In the genomic region with DNA sequence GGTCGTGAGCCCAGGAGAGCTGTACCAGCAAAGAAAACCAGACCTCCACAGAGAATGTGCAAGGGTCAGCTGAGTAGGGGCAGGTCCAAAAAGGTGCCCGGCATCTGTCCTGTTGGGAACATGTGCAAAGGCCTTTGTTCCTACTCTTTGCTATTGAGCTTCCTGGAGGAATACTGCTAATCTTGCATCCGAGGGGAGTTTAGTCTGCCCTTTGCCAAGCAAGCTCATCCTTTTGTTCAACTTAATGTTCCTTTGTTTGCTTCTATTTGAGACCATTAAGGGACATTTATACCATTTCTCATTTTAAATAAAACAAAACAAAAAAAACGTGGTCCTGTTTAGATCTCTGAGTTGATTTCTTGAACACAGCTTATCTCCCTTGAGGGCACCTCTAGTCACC, we compare ENCODE assay signal across 28 mouse cellular contexts.
A peak's percentile ranks its signal among the peaks of the same experiment; 100 is the strongest.
DNase-seq lines count a peak whose midpoint lies in the region; ATAC-seq and TF ChIP-seq lines count a peak whose summit lies in the region.
"Had no signal": no experiment of that assay in that cellular context is flagged by ENCODE, and none has a peak within 500 bp of the region (broad histone marks: within the 10 kb centered on the region; RNA-seq: fewer than 3 reads in every experiment).

No protein-coding gene starts in this region.

- no peak for TF ChIP-seq EP300 in heart, adult 2 months (IDR thresholded peaks at IDR 0.05; ENCODE audit: insufficient read depth, low read depth, low read length)

- no peak for TF ChIP-seq CTCF in gastrocnemius, adult 2 months (IDR thresholded peaks at IDR 0.05)
- TF ChIP-seq CTCF in heart, adult 2 months (IDR thresholded peaks at IDR 0.05) = no peak

- H3K4me2 ChIP-seq in heart, embryonic 15.5 days = no peak overlapping the region
- H3K4me2 ChIP-seq: embryonic facial prominence, embryonic 12.5 days; forebrain, embryonic 12.5 days; forebrain, embryonic 15.5 days; heart, embryonic 12.5 days; hindbrain, embryonic 12.5 days; hindbrain, embryonic 15.5 days had no signal

- H3K9me3 ChIP-seq in heart, embryonic 15.5 days (replicated peaks) = no peaks in the 10 kb centered on the region
- H3K9me3 ChIP-seq: embryonic facial prominence, embryonic 12.5 days; forebrain, embryonic 12.5 days; forebrain, embryonic 15.5 days; G1E; heart, embryonic 12.5 days; hindbrain, embryonic 12.5 days; hindbrain, embryonic 15.5 days had no signal

- H3K9ac ChIP-seq in heart, embryonic 15.5 days = no peak overlapping the region
- no peak overlapping the region for H3K9ac ChIP-seq in heart, adult 2 months (ENCODE audit: low read depth, low read length)
- H3K9ac ChIP-seq: embryonic facial prominence, embryonic 12.5 days; forebrain, embryonic 12.5 days; forebrain, embryonic 15.5 days; heart, embryonic 12.5 days; hindbrain, embryonic 12.5 days; hindbrain, embryonic 15.5 days had no signal

- H3K36me3 ChIP-seq in heart, embryonic 15.5 days = no peaks in the 10 kb centered on the region
- no peaks in the 10 kb centered on the region for H3K36me3 ChIP-seq in heart, adult 2 months (ENCODE audit: control insufficient read depth, insufficient read depth, low read length)
- H3K36me3 ChIP-seq: embryonic facial prominence, embryonic 12.5 days; forebrain, embryonic 12.5 days; forebrain, embryonic 15.5 days; G1E; heart, embryonic 12.5 days; hindbrain, embryonic 12.5 days; hindbrain, embryonic 15.5 days had no signal

- H3K27ac ChIP-seq in gastrocnemius, adult 2 months = peak overlapping the region; percentile 32; the same call in 1 of the 2 replicates
- 0 out of 2 replicates have a peak overlapping the region, but pooled peaks have one; percentile 2 for H3K27ac ChIP-seq in heart, embryonic 15.5 days
- no peak overlapping the region for H3K27ac ChIP-seq in heart, adult 2 months
- H3K27ac ChIP-seq: embryonic facial prominence, embryonic 12.5 days; forebrain, embryonic 12.5 days; forebrain, embryonic 15.5 days; hindbrain, embryonic 12.5 days; hindbrain, embryonic 15.5 days had no signal

- TF ChIP-seq POLR2A in heart, adult 2 months (IDR thresholded peaks at IDR 0.05; ENCODE audit: insufficient read depth, low read depth, low read length) = no peak

- intact Hi-C loops in gastrocnemius, adult 2 months (cut with DNase I) = no loop called here
- intact Hi-C loops in heart, adult 2 months (cut with DNase I) = no loop called here

- no peaks in the 10 kb centered on the region for H3K79me2 ChIP-seq in heart, adult 2 months (replicated peaks; ENCODE audit: control insufficient read depth, insufficient read depth, low read length)

- DNase-seq in gastrocnemius, adult 2 months = no peak
- DNase-seq in gastrocnemius, postnatal 4 days (ENCODE audit: low spot score in 2 of 2) = no peak
- DNase-seq in heart, adult 2 months = no peak
- DNase-seq in ES-CJ7 (ENCODE audit: low read depth, low spot score) = peak; percentile 73
- DNase-seq in ZHBTc4 (ENCODE audit: low read depth, low spot score) = peak; percentile 82
- DNase-seq in cerebellum, adult 18-20 months = no peak
- DNase-seq in spleen, postnatal 36 days (ENCODE audit: low spot score in 2 of 2) = no peak
- DNase-seq: adrenal gland, adult 8-10 months; adrenal gland, postnatal 25 days; B cell, adult 2 months; cerebellum, adult 11-12 months; cerebellum, adult 9-10 months; cerebellum, postnatal 14 days; gastrocnemius, postnatal 10 days; kidney, adult 2 months had no signal

- H3K4me3 ChIP-seq in gastrocnemius, adult 2 months = no peak overlapping the region
- H3K4me3 ChIP-seq in heart, embryonic 15.5 days = no peak overlapping the region
- H3K4me3 ChIP-seq in heart, adult 2 months = no peak overlapping the region
- H3K4me3 ChIP-seq: embryonic facial prominence, embryonic 12.5 days; erythroblast, embryonic 14.5 days; forebrain, embryonic 12.5 days; forebrain, embryonic 15.5 days; heart, embryonic 12.5 days; hindbrain, embryonic 12.5 days; hindbrain, embryonic 15.5 days had no signal

- no peak for ATAC-seq in heart, embryonic 15.5 days (replicated peaks; ENCODE audit: insufficient number of reproducible peaks, insufficient read depth, low FRiP score, low read depth)
- ATAC-seq: activated CD4-positive, CD25-positive, alpha-beta regulatory T cell, adult 4 months; forebrain, embryonic 15.5 days; intestine, postnatal 0 days; Patski had no signal

- H3K27me3 ChIP-seq in heart, embryonic 15.5 days = no peaks in the 10 kb centered on the region; the same call in 1 of the 2 replicates
- H3K27me3 ChIP-seq in heart, adult 2 months (ENCODE audit: control insufficient read depth, insufficient read depth, low read length) = no peaks in the 10 kb centered on the region
- H3K27me3 ChIP-seq: CH12.LX; embryonic facial prominence, embryonic 12.5 days; forebrain, embryonic 15.5 days; heart, embryonic 12.5 days; hindbrain, embryonic 12.5 days; hindbrain, embryonic 15.5 days; Patski had no signal

- peaks cover 39% of the 10 kb centered on the region for H3K4me1 ChIP-seq in heart, embryonic 15.5 days (replicated peaks)
- peaks cover 6% of the 10 kb centered on the region for H3K4me1 ChIP-seq in heart, adult 2 months (ENCODE audit: control insufficient read depth, insufficient read depth, low read length)

- WGBS in heart, embryonic 15.5 days = 39% methylated on average over 4 of the region's 4 CpGs
- WGBS in heart, adult 2 months = 52% methylated on average over 4 of the region's 4 CpGs

Comparison
In these comparisons a context has a peak if more than half of its experiments do, and no peak if none do; other contexts are left out.
1. DNase-seq: peak in ES-CJ7 (single experiment) and ZHBTc4 (single experiment); none in gastrocnemius, adult 2 months (single experiment), gastrocnemius, postnatal 4 days (0 of 2), heart, adult 2 months (0 of 2), cerebellum, adult 18-20 months (0 of 2) and spleen, postnatal 36 days (0 of 2).